Mouse (Mus musculus): Measurements from ENCODE around the gene Sept9.

Sept9 gene

GRCm38 (mm10) chr11:117316441-117317331 lies 117.2 kb downstream of the Sept9 start:
- peak; percentile 98 for DNase-seq

- DNase-seq, result peak; percentile 96
Measured at GRCm38 (mm10) chr11:117317429-117318101, 118.1 kb downstream of the Sept9 start.

- DNase-seq, result peak; percentile 92
Measured at GRCm38 (mm10) chr11:117318202-117318601, 118.7 kb downstream of the Sept9 start.

- DNase-seq, result peak; percentile 97
Measured at GRCm38 (mm10) chr11:117318731-117319542, 119.5 kb downstream of the Sept9 start.

- peak; percentile 98 for DNase-seq
Measured at GRCm38 (mm10) chr11:117319543-117320335, 120.3 kb downstream of the Sept9 start.

- DNase-seq, result peak; percentile 93
Measured at GRCm38 (mm10) chr11:117320482-117320881, 121.0 kb downstream of the Sept9 start.

- DNase-seq, result no peak
Measured at GRCm38 (mm10) chr11:117321311-117321971, 122.0 kb downstream of the Sept9 start.

- peak; percentile 90 for DNase-seq
Measured at GRCm38 (mm10) chr11:117322311-117322710, 122.8 kb downstream of the Sept9 start.

GRCm38 (mm10) chr11:117322730-117323579 lies 123.5 kb downstream of the Sept9 start:
- peak; percentile 89 for DNase-seq

- DNase-seq, result peak; percentile 93
Measured at GRCm38 (mm10) chr11:117323976-117324574, 124.6 kb downstream of the Sept9 start.

- DNase-seq, result peak; percentile 89
Measured at GRCm38 (mm10) chr11:117324718-117325117, 125.3 kb downstream of the Sept9 start.

- DNase-seq, result peak; percentile 90
Measured at GRCm38 (mm10) chr11:117325131-117325467, 125.6 kb downstream of the Sept9 start.

GRCm38 (mm10) chr11:117325468-117326139 lies 126.1 kb downstream of the Sept9 start:
- peak; percentile 96 for DNase-seq

GRCm38 (mm10) chr11:117326140-117326725 lies 126.8 kb downstream of the Sept9 start:
- peak; percentile 98 for DNase-seq

GRCm38 (mm10) chr11:117326867-117327600 lies 127.6 kb downstream of the Sept9 start:
- peak; percentile 95 for DNase-seq

- no peak for DNase-seq
Measured at GRCm38 (mm10) chr11:117327633-117328032, 128.2 kb downstream of the Sept9 start.

GRCm38 (mm10) chr11:117330076-117330950 lies 130.9 kb downstream of the Sept9 start:
- DNase-seq, result no peak

GRCm38 (mm10) chr11:117330951-117331254 lies 131.4 kb downstream of the Sept9 start:
- peak; percentile 94 for DNase-seq

All from heart, adult 11 months (tissue).